13 mouse cellular contexts compared by ENCODE assay signal in the genomic region with DNA sequence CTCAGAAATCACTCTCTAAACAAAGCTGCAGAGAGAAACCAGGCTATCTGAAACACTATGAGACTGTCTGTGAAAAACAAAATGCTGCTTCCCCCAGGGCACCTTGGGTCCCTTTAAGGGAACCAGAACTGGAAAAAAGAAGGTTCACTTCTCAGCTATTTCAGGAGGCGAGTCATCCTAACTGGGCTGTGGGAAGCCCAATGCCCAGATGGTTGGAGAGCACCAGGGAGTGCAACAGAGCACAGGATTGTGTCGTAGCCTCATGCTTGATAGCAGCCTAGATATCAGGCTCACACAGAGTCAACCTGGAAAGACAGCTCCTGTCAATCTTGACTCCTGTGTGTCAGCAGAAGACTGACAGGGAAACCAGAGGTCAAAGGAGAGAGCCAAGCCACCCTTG.
DNase-seq lines count a peak whose midpoint lies in the region.
"Had no signal": no experiment of that assay in that cellular context is flagged by ENCODE, and none has a peak within 500 bp of the region (broad histone marks: within the 10 kb centered on the region; RNA-seq: fewer than 3 reads in every experiment).

No protein-coding gene starts in this region.

- peak; percentile 3 for DNase-seq in thymus, postnatal 25 days
- DNase-seq in thymus, postnatal 36 days = no peak
- peak; percentile 66 for DNase-seq in cerebellum, adult 11-12 months
- DNase-seq in cerebellum, adult 9-11 months = peak; percentile 71
- no peak for DNase-seq in kidney, adult 9 months
- DNase-seq in retina, postnatal 1 day = no peak
- DNase-seq: adrenal gland, postnatal 14 days; forebrain, postnatal 0 days; heart, postnatal 14 days; kidney, adult 2 months; layer of hippocampus, postnatal 36 days; liver; thymus, adult 2 months had no signal

Comparison
In these comparisons a context has a peak if more than half of its experiments do, and no peak if none do; other contexts are left out.
1. DNase-seq: peak in thymus, postnatal 25 days (single experiment), cerebellum, adult 11-12 months (single experiment) and cerebellum, adult 9-11 months (single experiment); none in thymus, postnatal 36 days (0 of 2), kidney, adult 9 months (single experiment) and retina, postnatal 1 day (single experiment).